Mouse (Mus musculus) C2C12 (cell line): ENCODE data around the gene Arhgef3. TPM values are rescaled to one million over a fixed set of nuclear protein-coding genes. Genes with fewer than 3 reads are reported as not detected.

ENCODE experiments used
- H3K27me3 ChIP-seq: one replicate; pipeline ENCODE4 v1.6.1; 2011; ENCODE audit not compliant: control insufficient read depth, insufficient read depth, insufficient read length
- H3K36me3 ChIP-seq: one replicate; pipeline ENCODE4 v1.6.1; 2011; ENCODE audit not compliant: control insufficient read depth, insufficient read depth
- H3K4me3 ChIP-seq: one replicate; pipeline ENCODE4 v1.5.1; 2011; ENCODE audit warnings: mild to moderate bottlenecking, control low read depth; ENCODE audit not compliant: poor library complexity, insufficient read depth, severe bottlenecking
- H3K79me2 ChIP-seq: one replicate; pipeline ENCODE4 v1.6.1; 2011; ENCODE audit not compliant: control insufficient read depth, insufficient read depth
- H3K79me3 ChIP-seq: one replicate; pipeline ENCODE4 v1.6.1; 2011; ENCODE audit warnings: low read depth, control low read depth
- H3ac ChIP-seq: one replicate; pipeline ENCODE3; 2011; ENCODE audit warnings: low read depth; ENCODE audit not compliant: control insufficient read depth, insufficient read length
- CEBPB ChIP-seq: IDR thresholded peaks from one replicate; pipeline ENCODE4 v1.6.1; 2011; ENCODE audit warnings: low read depth, mild to moderate bottlenecking, control low read depth, moderate library complexity
- CTCF ChIP-seq: IDR thresholded peaks from one replicate; pipeline ENCODE4 v1.5.1; 2011; ENCODE audit not compliant: control insufficient read depth, insufficient read depth, insufficient read length
- FOSL1 ChIP-seq: IDR thresholded peaks from one replicate; pipeline ENCODE4 v1.8.0; 2011; ENCODE audit warnings: mild to moderate bottlenecking, low read length; ENCODE audit not compliant: poor library complexity, insufficient read depth, severe bottlenecking
- MAX ChIP-seq: IDR thresholded peaks from one replicate; pipeline ENCODE4 v1.6.1; 2011; ENCODE audit warnings: mild to moderate bottlenecking, control low read depth
- MYOD1 ChIP-seq: IDR thresholded peaks from one replicate; pipeline ENCODE4 v1.6.1; 2011; ENCODE audit warnings: low read depth; ENCODE audit not compliant: control insufficient read depth, insufficient read length
- MYOG ChIP-seq: IDR thresholded peaks from one replicate; pipeline ENCODE4 v1.6.1; 2011; ENCODE audit not compliant: control insufficient read depth, insufficient read length; ENCODE audit errors: extremely low read depth
- USF1 ChIP-seq: IDR thresholded peaks from one replicate; pipeline ENCODE4 v1.6.1; 2011; ENCODE audit warnings: low read depth, mild to moderate bottlenecking, control low read depth, moderate library complexity
- polyA plus RNA-seq: library from polyadenylated mRNA; unstranded; fragments of >200 nt; fragmentation: generic; extraction: Trizol; gene quantifications from one replicate; pipeline ENCODE4 v1.2.1, GENCODE M21; 2012; ENCODE audit warnings: missing spikeins

Arhgef3 gene
- polyA plus RNA-seq, 1 experiment = 1.1 TPM

GRCm38 (mm10) chr14:27397526-27397925, 282.8 kb downstream of the Arhgef3 start:
- H3K4me3 ChIP-seq = no peak overlapping the region
- TF ChIP-seq USF1 (no peak), MYOG (no peak), MAX (no peak), CEBPB (no peak), CTCF (no peak), MYOD1 (no peak), FOSL1 (no peak)
- H3ac ChIP-seq = no peak overlapping the region

GRCm38 (mm10) chr14:27400495-27400894, 285.8 kb downstream of the Arhgef3 start:
- Histone ChIP-seq H3K36me3 (no peaks in the 10 kb centered on the region), H3K4me3 (no peak overlapping the region), H3K27me3 (no peaks in the 10 kb centered on the region), H3ac (no peak overlapping the region), H3K79me3 (no peaks in the 10 kb centered on the region), H3K79me2 (no peaks in the 10 kb centered on the region)
- TF ChIP-seq USF1 (no peak), FOSL1 (no peak), CTCF (no peak), CEBPB (no peak), MAX (no peak), MYOG (no peak)

More at GRCm38 (mm10) chr14:27397526-27397925, 282.8 kb downstream of the Arhgef3 start:
- Histone ChIP-seq H3K79me2 (no peaks in the 10 kb centered on the region), H3K27me3 (no peaks in the 10 kb centered on the region), H3K36me3 (no peaks in the 10 kb centered on the region), H3K79me3 (no peaks in the 10 kb centered on the region)

- no peaks in the 10 kb centered on the region for H3K27me3 ChIP-seq
- H3K36me3 ChIP-seq = no peaks in the 10 kb centered on the region
- H3K4me3 ChIP-seq = no peak overlapping the region
- no peak overlapping the region for H3ac ChIP-seq
- no peaks in the 10 kb centered on the region for H3K79me3 ChIP-seq
- H3K79me2 ChIP-seq = no peaks in the 10 kb centered on the region
- TF ChIP-seq CTCF = no peak
- TF ChIP-seq MYOD1 = no peak
- no peak for TF ChIP-seq CEBPB
- no peak for TF ChIP-seq USF1
- TF ChIP-seq FOSL1 = no peak
- no peak for TF ChIP-seq MAX
- no peak for TF ChIP-seq MYOG
These were observed 287.1 kb downstream of the Arhgef3 start for GRCm38 (mm10) chr14:27401717-27402278.

GRCm38 (mm10) chr14:27402332-27403250, 287.9 kb downstream of the Arhgef3 start:
- Histone ChIP-seq H3K4me3 (no peak overlapping the region), H3K79me2 (no peaks in the 10 kb centered on the region), H3K27me3 (no peaks in the 10 kb centered on the region), H3K79me3 (no peaks in the 10 kb centered on the region), H3K36me3 (no peaks in the 10 kb centered on the region), H3ac (no peak overlapping the region)
- TF ChIP-seq MYOD1 (peak; percentile 27), USF1 (no peak)

GRCm38 (mm10) chr14:27405452-27405851, 290.8 kb downstream of the Arhgef3 start:
- Histone ChIP-seq H3ac (no peak overlapping the region), H3K4me3 (no peak overlapping the region), H3K36me3 (no peaks in the 10 kb centered on the region), H3K79me3 (no peaks in the 10 kb centered on the region), H3K79me2 (no peaks in the 10 kb centered on the region), H3K27me3 (no peaks in the 10 kb centered on the region)
- TF ChIP-seq USF1 (no peak), MYOG (no peak), CEBPB (no peak), MYOD1 (peak; percentile 27), FOSL1 (no peak), CTCF (no peak), MAX (no peak)

- H3K79me2 ChIP-seq = no peaks in the 10 kb centered on the region
- no peaks in the 10 kb centered on the region for H3K27me3 ChIP-seq
- no peaks in the 10 kb centered on the region for H3K36me3 ChIP-seq
- no peak overlapping the region for H3K4me3 ChIP-seq
- H3K79me3 ChIP-seq = no peaks in the 10 kb centered on the region
- no peak for TF ChIP-seq MYOD1
- TF ChIP-seq MAX = no peak
- no peak overlapping the region for H3ac ChIP-seq
These were observed 291.2 kb downstream of the Arhgef3 start for GRCm38 (mm10) chr14:27405947-27406346.
